Mouse (Mus musculus): ENCODE results near the gene Hecw2.

The Hecw2 gene

DNA sequence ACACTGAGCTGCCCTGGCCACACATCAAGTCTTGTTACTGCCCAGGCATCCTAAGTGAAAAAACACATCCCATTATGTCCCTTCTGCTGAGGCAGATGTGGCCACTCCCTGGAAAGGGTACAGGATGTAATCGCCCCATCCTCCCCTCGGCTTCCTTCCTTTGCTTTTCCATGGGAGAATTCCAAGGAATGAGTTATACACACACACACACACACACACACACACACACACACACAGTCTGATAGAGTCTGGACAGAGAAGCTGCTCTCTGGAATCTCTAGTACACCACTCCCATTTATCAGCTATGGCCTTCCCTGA is 216.5 kb downstream of the Hecw2 start:
- peak; percentile 17 for DNase-seq (ENCODE audit: low spot score)

DNA sequence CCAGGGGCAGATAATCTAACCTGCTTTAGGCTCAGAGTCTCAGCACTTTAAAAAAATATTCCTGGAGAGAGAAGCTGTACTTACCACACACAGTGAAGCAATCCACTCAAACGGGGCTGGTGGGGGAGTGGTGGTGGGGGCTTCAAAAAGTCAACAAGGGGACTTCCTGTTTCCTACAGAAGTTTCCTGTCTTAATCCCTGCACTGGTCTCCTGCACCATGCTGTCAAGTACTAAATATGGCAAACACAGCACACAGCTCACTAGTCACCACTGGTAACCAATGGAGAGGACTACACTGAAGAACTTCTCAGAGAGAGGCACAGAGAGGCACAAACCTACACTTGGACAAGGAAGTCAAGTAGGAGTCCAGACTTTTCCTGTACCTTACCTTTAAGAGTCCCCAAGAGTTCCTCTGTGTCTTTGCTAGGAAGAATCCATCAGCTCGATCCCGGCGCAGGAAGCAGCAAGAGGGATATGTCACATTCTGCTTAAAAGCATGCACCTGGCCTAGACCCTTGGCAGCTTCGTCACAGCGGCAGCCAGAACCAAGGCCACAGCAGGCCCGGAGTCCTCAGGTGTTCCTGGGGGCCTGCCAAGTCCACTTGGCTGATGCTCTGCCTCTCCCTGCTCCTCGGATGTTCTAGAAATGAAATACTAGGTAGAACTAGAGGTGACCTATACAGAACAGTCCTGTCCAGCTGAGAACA is 217.0 kb downstream of the Hecw2 start:
- no peak for DNase-seq (ENCODE audit: low spot score)

GRCm38 (mm10) chr1:53976721-53977120 is 218.2 kb downstream of the Hecw2 start:
- no peak for DNase-seq (ENCODE audit: low spot score)

GRCm38 (mm10) chr1:53976100-53976499 is 218.9 kb downstream of the Hecw2 start:
- DNase-seq (ENCODE audit: low spot score) = no peak

DNA sequence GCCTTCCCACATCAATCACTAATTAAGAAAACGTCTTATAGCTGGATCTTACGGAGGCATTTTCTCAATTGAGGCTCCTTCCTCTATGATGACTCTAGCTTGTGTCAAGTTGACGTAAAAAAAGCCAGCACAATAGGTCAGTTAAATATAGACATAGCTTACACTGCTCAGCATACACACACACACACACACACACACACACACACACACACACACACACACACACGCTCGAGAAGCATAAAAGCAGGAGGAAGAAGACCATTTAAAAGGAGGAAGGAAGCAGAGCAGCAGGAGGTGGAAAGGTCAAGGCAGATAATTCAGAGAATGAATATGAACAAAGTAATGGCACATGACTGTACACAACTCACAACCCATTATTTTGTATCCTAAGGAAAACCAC is 220.0 kb downstream of the Hecw2 start:
- no peak for DNase-seq (ENCODE audit: low spot score)

GRCm38 (mm10) chr1:53970326-53970977 is 224.5 kb downstream of the Hecw2 start:
- DNase-seq (ENCODE audit: low spot score) = no peak

DNA sequence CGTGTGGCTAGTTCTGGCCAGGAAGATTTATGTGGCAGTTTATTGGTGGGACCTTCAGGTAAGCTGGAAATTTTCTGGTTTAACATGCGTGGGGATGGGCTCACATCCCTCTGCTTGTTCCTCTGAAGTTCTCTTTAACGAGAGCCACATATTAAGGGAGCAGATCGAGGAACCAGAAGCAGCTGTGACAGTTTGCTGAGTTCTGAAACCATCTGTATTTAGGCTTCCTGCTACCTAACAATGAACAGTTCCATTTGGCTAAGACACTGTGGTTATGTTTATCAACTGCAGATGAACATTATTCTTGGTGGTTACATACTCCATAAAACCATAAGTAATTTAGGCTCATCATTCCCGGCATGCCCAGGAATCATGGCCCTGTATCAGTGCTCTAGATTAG is 242.6 kb downstream of the Hecw2 start:
- DNase-seq (ENCODE audit: low spot score) = no peak

DNA sequence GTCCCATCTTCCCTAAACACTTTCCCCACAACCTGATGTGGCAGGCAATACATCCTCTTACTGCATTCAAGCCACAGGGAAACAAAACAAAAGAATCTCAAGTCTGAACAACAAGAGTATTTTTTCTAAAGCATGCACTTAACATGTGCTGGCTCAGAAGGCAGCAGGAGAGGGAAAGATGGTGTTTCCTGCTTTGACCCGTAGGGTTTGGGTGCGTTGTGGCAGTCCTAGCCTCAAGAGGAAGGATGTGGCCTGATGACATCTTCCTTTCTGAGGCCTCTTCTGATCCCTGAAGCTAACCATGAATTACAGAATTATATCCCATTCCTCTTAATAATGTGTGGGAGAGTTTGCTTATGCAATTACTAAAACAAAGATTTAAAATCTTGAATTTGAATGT is 249.2 kb downstream of the Hecw2 start:
- DNase-seq (ENCODE audit: low spot score) = no peak

DNA sequence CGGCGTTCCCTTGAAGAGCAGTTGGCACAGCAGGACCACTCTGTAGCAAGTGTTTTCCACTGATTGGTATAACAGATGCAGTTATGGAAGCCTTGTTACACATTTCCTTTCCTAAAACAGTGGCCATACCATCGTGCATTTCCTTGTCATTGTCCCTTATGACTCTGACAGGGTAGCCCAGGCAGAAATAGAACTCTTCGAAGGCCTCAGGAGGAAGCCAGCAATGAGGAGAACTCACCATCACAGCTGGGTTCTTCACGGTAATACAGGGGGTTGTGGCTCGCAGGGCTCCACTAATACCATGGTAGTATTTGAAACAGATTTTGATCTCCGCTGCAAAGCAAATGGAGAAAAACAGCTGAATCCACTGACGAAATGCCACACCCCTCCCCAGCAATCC is 252.5 kb downstream of the Hecw2 start:
- DNase-seq (ENCODE audit: low spot score) = no peak

- DNase-seq (ENCODE audit: low spot score) = no peak
These were observed 253.4 kb downstream of the Hecw2 start for GRCm38 (mm10) chr1:53941528-53941927.

GRCm38 (mm10) chr1:53940268-53941017 is 254.5 kb downstream of the Hecw2 start:
- no peak for DNase-seq (ENCODE audit: low spot score)

GRCm38 (mm10) chr1:53939291-53939690 is 255.7 kb downstream of the Hecw2 start:
- DNase-seq (ENCODE audit: low spot score) = no peak

DNA sequence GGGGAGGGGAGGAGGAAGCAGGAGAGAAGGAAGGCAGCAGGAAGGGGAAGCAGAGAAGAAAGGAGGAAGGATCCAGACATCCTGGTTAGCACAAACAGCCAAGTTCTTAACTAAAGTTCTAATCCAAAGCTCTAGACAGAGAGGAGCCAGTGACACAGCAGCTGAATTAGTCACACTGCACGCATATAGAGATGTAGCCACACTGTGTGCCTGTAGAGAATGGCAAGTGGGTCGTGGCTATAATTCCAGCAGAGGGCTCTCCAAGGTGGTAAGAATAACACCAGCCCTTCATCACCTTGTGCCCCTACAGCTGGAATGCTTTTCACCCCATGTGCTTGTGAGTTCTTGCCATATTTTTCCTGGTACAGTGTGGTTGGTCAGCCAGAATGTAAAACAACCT is 261.7 kb downstream of the Hecw2 start:
- no peak for DNase-seq (ENCODE audit: low spot score)

DNA sequence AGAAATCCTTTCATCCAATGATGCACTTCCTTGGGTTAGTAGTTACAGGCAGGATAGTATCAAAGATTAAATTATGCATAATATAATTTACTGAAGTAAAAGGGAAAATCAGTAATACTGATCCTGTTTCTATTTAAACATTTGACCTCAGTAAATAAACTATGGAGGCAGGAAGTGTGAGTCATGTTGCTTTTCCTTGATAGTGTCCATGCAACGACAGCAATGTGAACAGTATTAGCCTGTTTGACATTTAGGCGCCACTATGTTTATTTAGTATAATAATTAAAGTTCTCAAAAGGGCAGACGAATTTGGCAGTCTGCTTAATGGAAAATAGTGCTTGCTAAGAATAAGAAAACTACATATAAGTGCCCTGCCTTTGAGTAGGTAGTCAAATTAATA is 263.7 kb downstream of the Hecw2 start:
- DNase-seq (ENCODE audit: low spot score) = no peak

- DNase-seq (ENCODE audit: low spot score) = no peak
These were observed 267.4 kb downstream of the Hecw2 start for GRCm38 (mm10) chr1:53927605-53928004.

DNA sequence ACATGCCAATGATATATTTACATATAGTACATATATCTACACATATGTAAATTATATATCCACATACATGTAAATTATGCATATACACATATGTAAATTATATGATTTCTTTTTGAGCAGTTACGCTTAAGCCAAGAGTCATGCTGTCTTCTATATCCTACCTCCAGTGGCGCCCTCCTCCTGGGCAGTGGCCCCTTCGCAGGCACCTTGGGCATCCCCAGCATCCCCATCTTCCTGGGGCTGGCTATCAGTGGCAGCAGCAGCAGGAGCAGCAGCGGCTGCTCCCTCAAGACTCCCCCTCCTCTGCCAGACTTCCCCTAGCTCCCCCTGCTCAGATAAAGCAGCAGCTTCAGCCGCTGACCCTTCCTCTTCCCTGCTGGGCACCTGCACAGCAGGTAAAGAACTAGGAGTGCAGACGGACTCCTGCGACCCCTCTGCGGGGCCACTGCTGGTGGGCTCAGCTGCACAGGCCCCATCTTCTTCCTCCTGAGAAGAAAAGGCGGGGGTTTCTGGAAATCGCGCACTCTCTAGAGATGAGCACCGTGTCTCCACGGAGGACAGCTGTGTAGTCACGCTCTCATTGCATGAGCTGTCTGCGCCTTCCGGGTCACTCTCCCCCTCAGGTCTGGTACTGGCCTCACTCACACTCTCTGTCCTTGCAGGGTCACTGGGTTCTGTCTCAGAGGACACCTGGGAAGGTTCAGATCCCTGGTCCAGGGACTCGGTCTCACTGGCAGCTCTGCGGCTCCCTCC is 269.6 kb downstream of the Hecw2 start:
- no peak for DNase-seq (ENCODE audit: low spot score)

- DNase-seq (ENCODE audit: low spot score) = no peak
These were observed 283.1 kb downstream of the Hecw2 start for GRCm38 (mm10) chr1:53911848-53912247.

DNA sequence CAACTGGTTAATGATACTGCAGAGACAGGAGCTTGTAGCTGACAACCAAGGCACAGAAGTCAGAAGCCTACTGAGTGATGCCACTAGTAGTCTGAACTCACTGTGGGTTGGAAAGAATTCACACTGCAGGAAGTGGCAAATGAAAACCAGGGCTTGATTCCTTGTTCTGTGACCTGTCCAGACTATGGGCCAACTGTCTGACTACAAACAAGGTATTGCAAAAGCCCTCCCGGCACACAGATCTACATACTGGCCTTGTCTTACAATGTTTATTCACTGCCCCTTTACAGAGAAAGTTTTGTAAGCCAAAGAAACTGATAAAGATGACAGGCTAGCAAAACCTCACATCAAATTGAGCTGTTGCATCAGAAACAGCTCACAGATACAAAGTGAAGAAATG is 284.7 kb downstream of the Hecw2 start:
- DNase-seq (ENCODE audit: low spot score) = no peak

DNA sequence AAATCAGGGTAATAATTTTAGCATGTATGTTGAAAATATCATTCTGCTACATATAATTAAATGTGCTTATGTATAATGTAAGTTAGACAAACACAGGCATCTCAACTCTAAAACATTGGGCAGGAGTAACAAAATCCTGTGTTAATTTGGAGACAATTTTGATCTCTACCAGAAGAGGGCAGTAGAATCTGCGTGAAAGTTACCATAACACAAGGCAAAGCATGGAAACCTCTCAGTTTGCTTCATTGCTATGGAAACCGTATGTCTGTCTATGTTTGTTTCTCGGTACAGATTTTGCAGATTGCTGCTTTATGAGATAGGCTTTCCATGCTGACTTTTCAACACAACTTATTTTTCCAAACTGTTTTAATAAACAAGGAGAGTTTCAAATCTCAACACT is 285.9 kb downstream of the Hecw2 start:
- no peak for DNase-seq (ENCODE audit: low spot score)

DNA sequence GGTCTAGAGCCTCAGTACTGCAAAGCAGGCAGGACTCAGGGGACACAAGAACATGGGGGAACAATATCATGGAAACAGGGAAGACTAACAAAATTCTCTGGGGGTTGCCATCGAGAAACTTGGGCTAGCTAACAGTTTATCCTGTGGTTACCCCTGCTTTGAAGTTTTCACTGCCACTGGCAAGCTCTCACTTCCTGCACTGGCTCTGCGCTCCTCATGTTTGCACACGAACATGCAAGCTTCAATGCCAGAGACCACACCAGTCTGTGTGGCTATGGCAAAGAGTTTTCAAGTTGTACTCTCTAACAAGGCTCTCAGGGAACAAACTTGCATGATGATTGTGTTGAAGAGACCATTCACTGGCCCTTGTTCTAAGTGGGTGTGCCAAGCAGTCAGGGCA is 288.8 kb downstream of the Hecw2 start:
- DNase-seq (ENCODE audit: low spot score) = no peak

GRCm38 (mm10) chr1:53900416-53900815 is 294.6 kb downstream of the Hecw2 start:
- DNase-seq (ENCODE audit: low spot score) = no peak

- DNase-seq (ENCODE audit: low spot score) = no peak
These were observed 300.7 kb downstream of the Hecw2 start for GRCm38 (mm10) chr1:53894299-53894698.

GRCm38 (mm10) chr1:53890380-53890779 is 304.6 kb downstream of the Hecw2 start:
- DNase-seq (ENCODE audit: low spot score) = no peak

All from testis, postnatal 14 days (tissue).